Mouse (Mus musculus): ENCODE measurements around the gene Col4a1.

Col4a1 gene

GRCm38 (mm10) chr8:11312349-11313175 is at the start of gene Col4a1, which contains the start of gene Col4a2:
TSS of gene Col4a1 (minus strand) at chr8:11312826.
TSS of gene Col4a2 (plus strand) at chr8:11312805.
- DNase-seq = peak; percentile 78

- no peak for DNase-seq
Measured at GRCm38 (mm10) chr8:11361546-11362277, 49.1 kb upstream of the Col4a1 start.

GRCm38 (mm10) chr8:11359846-11360245 is 47.2 kb upstream of the Col4a1 start:
- DNase-seq = no peak

- DNase-seq = no peak
Measured at GRCm38 (mm10) chr8:11357921-11358436, 45.4 kb upstream of the Col4a1 start.

- DNase-seq = no peak
Measured at GRCm38 (mm10) chr8:11356776-11357175, 44.1 kb upstream of the Col4a1 start.

GRCm38 (mm10) chr8:11355900-11356299 is 43.3 kb upstream of the Col4a1 start:
- no peak for DNase-seq

GRCm38 (mm10) chr8:11354800-11355451 is 42.3 kb upstream of the Col4a1 start:
- no peak for DNase-seq

GRCm38 (mm10) chr8:11352514-11352913 is 39.9 kb upstream of the Col4a1 start:
- DNase-seq = peak; percentile 25

GRCm38 (mm10) chr8:11351355-11351754 is 38.7 kb upstream of the Col4a1 start:
- DNase-seq = no peak

- no peak for DNase-seq
Measured at GRCm38 (mm10) chr8:11348622-11349021, 36.0 kb upstream of the Col4a1 start.

- DNase-seq = no peak
Measured at GRCm38 (mm10) chr8:11347699-11348098, 35.1 kb upstream of the Col4a1 start.

- no peak for DNase-seq
Measured at GRCm38 (mm10) chr8:11346225-11346624, 33.6 kb upstream of the Col4a1 start.

GRCm38 (mm10) chr8:11344459-11344858 is 31.8 kb upstream of the Col4a1 start:
- no peak for DNase-seq

GRCm38 (mm10) chr8:11341111-11341566 is 28.5 kb upstream of the Col4a1 start:
- DNase-seq = no peak

- no peak for DNase-seq
Measured at GRCm38 (mm10) chr8:11340310-11341110, 27.9 kb upstream of the Col4a1 start.

- no peak for DNase-seq
Measured at GRCm38 (mm10) chr8:11338507-11338906, 25.9 kb upstream of the Col4a1 start.

- no peak for DNase-seq
Measured at GRCm38 (mm10) chr8:11337642-11338041, 25.0 kb upstream of the Col4a1 start.

GRCm38 (mm10) chr8:11336346-11336745 is 23.7 kb upstream of the Col4a1 start:
- no peak for DNase-seq

- no peak for DNase-seq
Measured at GRCm38 (mm10) chr8:11335238-11335637, 22.6 kb upstream of the Col4a1 start.

GRCm38 (mm10) chr8:11334493-11334892 is 21.9 kb upstream of the Col4a1 start:
- DNase-seq = no peak

GRCm38 (mm10) chr8:11333746-11334145 is 21.1 kb upstream of the Col4a1 start:
- DNase-seq = no peak

- DNase-seq = no peak
Measured at GRCm38 (mm10) chr8:11331561-11331960, 18.9 kb upstream of the Col4a1 start.

Data from right cerebral cortex, postnatal 14 days (tissue).